Mouse (Mus musculus) liver (tissue): ENCODE measurements around the gene BC055324.

Experiments
- DNase-seq: peaks from one replicate; pipeline ENCODE4 v3.0.0-alpha.2; 2020; ENCODE audit warnings: mixed read lengths

Gene BC055324

DNA sequence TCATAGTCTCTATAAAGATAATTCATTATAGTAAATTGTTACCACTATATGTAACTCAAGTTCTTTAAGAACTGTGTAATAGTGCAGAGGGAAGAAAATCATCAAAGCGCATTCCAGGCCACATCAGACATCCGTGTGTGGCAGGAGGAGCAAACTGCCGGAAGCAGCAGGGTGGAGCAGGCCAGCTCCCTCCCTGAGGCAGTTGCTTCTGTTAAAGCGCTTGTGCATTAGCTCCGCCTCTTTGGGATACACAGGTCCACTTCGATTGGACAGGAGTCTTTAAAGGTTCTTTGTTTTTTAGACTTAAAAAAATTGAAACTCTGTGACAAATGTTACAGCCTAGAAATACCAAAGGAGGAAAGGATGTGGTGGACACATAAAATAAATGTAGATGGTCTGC is 52.5 kb downstream of the BC055324 start:
- DNase-seq: no peak

DNA sequence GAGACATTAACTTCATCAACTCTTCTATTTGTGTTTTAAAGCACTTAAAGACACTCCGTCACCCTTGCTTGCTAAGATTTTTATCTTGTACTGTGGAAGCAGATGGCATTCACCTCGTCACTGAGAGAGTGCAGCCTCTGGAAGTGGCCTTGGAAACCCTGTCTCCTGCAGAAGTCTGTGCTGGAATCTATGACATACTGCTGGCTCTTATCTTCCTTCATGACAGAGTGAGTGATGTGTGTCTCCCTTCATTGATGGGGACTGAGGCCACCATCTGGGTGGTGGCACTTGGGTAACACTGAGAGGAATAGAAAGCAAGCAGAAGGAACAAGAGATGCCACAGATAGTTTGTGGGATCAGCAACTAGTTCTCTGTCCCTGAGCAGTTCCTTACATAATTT is 60.0 kb downstream of the BC055324 start:
- DNase-seq: no peak

DNA sequence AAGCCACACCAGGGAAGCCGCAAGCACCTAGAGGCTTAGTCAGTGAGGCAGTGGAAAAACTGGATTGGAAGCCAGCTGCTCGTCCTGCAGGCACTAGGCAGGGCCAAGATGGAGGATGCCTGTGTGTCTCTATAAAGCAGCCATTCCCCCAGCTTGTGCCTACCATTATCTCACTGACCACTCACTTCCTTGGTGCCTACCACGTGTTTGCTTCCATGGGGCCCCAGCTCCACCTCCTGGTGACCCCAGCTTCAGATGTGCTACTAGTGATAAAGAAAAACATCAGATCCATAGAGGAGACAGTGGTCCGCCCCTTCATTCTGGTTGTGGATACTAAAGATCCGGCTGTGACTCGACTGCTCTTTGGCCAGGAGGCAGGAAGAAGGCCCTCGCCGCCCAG is 62.8 kb downstream of the BC055324 start:
- peak; percentile 40 for DNase-seq

DNA sequence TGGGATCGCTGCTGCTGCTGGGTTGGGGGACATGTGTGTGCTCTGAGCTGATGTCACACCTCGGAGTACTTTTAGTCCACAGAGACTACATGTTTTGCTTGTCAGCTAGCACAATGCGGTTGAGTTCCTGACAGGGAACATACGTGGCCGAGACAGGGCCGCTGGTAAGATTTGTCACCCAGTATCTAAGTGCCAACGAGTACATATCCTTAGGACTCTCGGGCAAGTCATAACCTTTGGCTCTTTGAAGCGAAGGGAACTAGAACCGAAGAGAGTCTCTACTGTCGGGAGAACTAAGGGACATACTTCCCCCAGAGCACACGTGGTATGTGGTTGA is 64.2 kb downstream of the BC055324 start:
- no peak for DNase-seq

DNA sequence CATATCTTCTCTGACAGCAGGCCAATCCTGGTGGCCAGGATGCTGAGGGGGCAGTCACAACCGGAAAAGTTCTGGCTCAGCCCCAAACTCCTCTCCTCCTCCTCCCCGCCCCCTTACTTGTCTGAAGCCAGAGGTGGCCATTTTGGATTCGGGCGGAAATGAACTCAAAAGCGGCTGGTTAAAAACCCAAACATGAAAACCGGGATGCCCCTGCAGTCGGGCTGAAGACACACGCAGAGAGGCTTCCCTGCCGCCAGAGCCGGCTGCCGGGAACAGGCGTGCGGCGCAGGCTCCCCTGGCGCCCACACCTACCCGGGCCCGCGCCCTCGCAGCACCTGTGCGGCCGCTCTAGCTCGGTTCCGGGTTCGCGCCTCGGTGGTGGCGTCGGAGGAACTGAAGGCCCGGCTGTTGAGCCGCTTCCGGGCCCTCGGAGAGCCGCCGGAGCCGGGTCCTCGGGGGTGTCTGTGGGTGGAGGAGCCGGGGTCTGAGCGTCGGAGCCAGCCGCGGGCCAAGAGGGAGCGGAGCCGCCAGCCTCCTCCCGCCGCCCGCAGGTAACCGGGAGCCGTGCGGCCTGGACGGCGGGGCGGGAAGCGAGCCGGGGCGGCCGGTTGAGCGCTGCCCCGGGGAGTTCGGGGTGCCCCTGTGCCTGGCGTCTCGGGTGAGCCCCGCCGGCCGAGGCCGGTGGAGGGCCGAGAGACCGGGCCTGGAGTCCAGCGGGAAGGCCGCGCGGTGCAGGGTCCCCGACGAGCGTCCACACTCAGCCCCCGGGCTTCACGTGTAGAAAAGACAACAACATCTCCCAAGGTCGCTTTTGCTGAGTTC is 64.7 kb downstream of the BC055324 start:
- DNase-seq: peak; percentile 85

DNA sequence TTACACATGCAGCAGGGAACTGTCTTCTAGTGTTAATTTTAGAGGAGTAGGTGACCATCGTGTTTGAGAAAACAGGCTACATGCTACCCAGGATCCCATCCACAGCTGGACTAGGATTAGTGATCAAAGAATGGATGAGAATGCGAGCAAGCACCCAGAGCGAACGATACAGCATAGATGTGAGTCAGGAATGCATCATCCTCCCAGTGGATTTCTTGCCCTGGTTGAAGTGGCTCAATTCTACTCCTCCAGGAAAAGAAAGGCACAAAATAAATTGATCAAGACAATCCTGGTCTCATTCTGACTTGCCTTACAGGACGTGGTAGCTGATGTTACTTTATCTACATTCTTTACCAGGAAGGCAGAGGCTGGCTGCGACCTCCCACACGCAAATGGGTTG is 65.8 kb downstream of the BC055324 start, which contains the start of gene Scyl3:
Gene Scyl3 (plus strand): TSS at position 255 of the 400 bp plus-strand sequence.
- no peak for DNase-seq

DNA sequence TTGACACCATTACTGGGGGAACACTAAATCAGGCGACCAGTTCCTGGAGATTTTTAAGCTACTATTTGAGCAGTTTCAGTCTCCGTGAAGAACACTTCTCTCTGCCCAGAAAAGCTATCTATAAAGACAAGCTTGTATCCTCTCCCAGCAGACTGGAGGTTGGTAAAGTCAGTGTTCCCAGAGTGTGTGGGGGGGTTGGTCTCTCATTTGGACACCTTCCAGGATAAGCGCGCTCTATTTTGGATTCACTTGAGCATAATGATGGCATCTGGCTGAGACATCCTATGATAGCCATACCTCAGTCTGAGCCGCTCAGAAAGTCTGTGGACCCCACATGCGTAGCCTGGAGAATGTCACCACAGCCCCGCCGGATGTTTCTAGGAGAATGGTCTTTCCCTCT is 70.5 kb downstream of the BC055324 start:
- DNase-seq: no peak

DNA sequence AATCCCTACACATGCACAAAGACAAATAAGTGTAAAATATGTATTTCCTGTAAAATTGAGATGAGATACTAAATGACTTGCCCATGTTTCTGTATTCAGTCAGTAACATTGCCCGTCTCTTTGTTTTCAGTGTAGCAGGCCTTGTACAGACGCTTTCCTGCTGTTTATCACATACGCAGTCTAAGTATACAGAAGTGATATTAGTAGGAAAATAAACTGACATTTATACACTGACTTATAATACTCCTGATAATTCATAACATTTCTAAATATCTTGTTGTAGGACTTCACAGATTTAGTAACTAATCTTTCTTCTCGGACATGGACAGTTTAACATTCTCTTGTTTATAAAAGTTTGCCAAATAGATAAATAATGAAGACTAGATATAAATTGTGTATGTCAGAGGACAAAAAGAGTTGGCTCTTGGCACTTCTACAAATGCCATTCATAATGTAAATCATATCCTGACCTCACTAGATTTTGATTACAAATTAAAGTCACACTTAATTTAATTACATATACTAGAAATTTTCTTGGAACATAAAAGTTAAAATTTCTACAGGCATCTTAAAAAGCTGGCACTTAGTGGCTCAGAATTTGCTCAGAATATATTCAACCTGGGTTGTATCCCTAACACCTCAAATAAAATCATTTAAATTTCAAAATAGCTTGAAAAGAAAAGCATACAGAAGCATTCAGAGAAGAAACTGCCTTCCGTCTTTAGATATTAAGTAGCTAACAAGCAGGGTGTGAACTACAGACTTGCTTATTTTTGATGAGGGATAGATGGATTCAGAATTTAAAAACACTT is 77.0 kb downstream of the BC055324 start:
- no peak for DNase-seq

DNA sequence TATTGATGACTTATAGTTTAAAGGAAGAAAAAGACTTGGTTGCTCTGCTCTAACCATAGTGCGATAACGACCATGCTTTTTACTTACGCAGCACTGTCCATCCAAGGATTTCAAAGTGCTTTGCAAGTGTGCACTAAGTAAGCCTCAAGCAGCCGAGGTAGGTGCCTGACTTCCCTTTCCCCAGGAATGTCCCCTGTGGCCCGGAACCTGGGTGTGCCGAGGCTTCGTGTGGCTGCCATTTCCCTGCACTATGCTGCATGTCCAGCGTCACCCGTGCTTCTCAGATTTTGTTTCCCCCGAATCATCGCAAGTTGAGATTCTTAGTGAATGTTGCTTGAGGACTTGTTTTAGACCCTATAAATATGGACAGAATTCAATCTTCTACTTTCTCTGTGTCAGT is 82.6 kb downstream of the BC055324 start:
- no peak for DNase-seq

DNA sequence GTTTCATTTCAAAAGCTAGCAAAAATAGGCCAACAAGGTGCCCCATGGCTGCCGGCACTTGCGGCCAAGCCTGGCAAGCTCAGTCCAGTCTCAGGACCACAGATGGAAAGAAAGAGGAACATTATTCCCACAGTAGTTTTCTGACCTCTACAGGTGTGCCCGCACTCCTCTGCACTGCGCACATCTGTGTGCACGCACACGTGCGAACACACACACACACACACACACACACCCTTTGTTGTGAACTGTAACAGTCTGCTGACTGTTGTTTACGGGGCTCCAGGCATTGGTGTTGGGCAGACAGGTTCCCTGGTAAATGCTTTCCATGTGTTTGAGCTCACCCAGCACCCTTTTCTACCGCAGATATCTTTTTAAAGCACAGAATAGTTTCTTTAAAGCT is 83.8 kb downstream of the BC055324 start:
- DNase-seq: no peak

DNA sequence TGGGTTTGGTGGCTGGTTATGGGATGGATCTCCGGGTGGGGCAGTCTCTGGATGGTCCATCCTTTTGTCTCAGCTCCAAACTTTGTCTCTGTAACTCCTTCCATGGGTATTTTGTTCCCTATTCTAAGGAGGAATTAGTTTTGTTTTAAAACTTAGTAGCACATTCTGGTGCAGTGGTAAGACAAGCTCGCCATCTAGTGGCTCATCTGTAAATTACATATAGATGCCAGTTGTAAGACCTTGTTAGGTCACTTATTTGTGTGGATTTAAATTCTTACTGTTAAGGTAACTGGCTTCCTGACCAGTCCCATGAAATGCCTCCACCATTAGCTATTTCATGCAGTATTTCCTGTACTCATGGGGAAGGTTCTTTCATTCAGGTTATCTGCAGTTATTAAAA is 84.3 kb downstream of the BC055324 start:
- DNase-seq: no peak

DNA sequence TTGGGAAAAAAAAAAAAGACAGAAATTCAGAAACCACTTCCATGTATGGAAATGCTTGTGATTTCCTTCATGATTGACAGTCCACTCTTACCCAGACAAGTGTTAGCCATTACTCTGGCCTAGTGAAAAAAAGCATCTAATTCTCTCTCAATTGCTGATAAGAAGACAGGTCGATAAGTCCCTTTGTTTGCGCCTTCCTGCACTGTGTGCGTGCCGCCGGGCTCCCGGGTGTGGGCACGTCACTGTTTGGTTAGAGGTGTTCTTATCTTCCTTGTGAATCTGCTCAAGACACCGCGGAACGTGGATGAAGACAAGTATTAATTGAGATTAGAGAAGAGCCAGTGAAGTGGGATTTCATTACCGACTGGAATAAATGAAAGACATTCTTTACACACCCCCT is 86.2 kb downstream of the BC055324 start:
- no peak for DNase-seq

DNA sequence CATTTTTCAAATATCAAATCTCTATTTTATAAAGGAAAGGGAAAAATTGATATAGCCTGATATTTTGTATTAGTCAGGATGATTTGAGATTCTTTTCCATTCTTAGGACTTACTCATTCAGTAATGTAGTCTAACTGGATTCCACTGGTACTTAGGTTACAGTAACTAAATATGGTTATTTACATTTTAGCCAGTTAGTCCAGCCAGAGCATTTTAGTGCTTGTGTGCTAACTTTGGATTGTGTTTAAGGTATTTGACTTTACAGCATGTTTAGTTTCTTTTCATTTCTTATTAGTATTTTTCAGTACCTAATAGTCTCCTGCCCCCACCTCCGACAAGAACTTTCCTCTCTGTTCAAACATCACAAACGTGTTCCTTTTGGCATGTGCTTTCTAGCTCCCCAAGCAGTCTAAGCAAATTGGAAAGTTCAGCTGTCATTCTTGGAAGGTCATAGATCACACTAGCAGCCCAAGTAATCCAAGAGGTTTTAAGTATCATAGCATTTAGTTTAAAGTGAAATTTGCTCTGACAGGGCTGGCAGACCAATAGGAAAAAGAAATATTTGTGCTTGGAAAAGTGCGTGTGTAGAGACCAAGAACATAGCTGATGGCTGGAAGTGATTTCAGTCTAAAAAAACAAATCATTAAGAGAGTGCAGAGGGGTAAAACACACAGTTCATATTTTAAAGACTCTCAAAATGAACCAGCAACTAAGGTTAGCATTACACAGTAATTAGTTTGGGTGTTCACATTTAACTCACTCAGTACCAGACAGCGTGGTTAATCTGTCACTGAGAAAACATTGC is 87.4 kb downstream of the BC055324 start:
- no peak for DNase-seq

DNA sequence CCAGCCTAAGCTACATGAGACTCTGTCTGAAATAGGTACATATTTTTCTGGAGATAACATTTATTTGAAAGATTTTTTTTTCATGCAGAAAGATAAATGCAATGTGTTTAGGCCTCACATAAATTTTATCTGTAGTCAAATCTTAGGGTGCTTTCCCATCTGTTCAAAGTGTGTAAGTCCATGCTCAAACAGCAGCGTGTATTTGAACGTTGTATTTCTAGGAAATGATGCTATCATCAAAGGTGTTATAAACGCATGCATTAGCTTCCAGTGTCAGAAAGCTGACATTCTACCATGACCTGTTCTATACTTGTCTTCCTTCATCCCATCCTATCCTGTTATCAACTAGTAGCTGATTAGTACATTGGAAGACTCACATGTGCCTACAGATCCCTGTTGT is 91.2 kb downstream of the BC055324 start:
- DNase-seq: no peak

DNA sequence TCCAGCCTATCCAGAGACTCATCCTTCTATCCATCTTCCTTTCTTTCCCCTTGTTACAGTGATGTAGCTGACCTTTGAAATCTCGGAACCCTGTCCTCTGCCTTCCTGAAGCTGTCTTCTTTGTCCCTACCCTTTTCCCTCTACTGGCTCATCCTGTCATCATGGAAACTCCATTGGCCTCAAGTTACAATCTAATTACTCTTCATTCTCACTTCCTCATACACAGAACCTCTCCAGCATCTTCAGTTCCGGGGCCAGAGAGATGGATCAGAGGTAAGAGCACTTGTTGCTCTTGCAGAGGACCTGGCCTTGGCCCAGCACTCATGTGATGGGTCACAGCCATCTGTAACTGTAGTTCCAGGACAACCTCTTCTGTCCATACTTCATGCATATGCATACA is 94.4 kb downstream of the BC055324 start:
- DNase-seq: no peak

DNA sequence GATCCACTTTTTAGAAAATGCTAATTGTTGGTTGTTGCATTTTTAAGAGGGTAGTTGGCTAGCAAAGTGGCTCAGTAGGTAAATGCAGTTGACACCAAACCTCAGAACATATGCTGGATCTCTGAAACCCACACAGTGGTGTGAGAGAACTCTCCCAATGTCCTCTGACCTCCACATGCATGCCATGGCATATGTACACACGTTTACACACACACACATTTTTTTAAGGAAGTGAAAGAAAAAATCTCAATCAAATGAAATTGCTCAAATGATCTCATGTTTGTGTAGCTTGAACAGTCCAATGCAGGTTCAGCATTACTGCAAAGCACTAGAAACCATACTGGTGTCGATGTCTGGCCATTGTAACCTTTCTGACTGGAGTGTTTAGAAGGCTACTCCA is 95.0 kb downstream of the BC055324 start:
- no peak for DNase-seq

DNA sequence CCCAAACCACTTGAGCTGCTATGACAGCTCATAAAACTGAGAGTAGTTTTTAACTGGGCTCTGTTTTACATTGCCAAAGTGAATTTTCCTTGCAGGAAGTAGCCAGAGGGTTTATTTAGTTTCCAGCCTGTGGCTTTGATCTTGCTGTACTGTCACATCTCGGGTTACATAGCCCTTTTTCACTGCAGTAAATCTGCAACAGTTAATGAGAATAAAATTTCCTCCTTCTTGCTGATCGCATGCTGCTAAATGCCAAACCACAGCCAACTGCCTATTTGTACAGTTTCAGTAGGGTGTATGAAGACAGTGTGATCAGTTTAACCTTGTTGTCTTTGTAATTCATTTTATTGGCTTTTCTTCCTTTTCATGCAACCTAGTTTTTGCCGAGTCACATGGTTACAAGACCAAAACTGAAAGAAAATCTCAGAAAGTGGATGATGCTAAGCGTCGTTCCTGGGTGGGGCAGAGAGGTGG is 96.3 kb downstream of the BC055324 start:
- no peak for DNase-seq
